Mouse (Mus musculus) ES-E14 (cell line): ENCODE data around the gene Duox2.

Experiments used
- CHD2 ChIP-seq: IDR thresholded peaks from 2 replicates; pipeline ENCODE4 v1.6.1; 2014; ENCODE audit warnings: mild to moderate bottlenecking, low read depth, low read length, inconsistent platforms
- HCFC1 ChIP-seq: IDR thresholded peaks from 2 replicates; pipeline ENCODE4 v1.6.1; 2012; ENCODE audit warnings: low read length, inconsistent platforms, borderline replicate concordance; ENCODE audit not compliant: insufficient read depth
- MAFK ChIP-seq: IDR thresholded peaks from 2 replicates; pipeline ENCODE4 v1.6.1; 2014; ENCODE audit warnings: mild to moderate bottlenecking, low read depth, low read length, inconsistent platforms; ENCODE audit not compliant: insufficient read depth
- ZC3H11A ChIP-seq: IDR thresholded peaks from 2 replicates; pipeline ENCODE4 v1.6.1; 2012; ENCODE audit warnings: low read depth, mild to moderate bottlenecking, inconsistent platforms, low read length, borderline replicate concordance

DNA sequence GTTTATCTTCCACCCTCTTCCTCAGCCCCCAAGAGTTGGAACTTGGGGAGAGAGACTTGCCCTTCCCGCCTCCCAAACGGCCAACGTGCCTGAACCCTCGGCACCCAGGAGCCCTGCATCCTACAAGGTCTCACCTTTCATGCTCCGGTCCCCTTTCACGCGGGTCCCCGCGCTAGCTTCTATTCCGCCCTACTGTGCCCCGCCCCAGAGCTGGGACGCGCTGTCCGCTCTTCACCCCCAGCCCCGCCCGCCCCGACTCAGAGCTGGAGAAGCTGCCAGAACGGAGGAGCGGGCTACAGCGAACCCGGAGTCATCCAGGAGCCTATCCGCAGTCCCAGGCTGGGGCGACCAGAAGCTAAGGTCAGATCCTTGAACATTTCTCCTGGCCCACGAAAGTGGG is 15.3 kb upstream of the Duox2 start, which contains the start of gene Duoxa1:
- TF ChIP-seq CHD2 = no peak
- no peak for TF ChIP-seq MAFK
- no peak for TF ChIP-seq HCFC1
- no peak for TF ChIP-seq ZC3H11A
